Mouse (Mus musculus) heart, embryonic 12.5 days (tissue): ENCODE results near the gene Paqr9. TPM values are rescaled to one million over a fixed set of nuclear protein-coding genes. Genes with fewer than 3 reads are reported as not detected.

Experiments
- ATAC-seq: fragments of 200-750 bp; cut with Nextera tagmentation; 2 replicates; pipeline ENCODE4 v1.8.0; 2017; ENCODE audit warnings: moderate TSS enrichment, moderate library complexity; ENCODE audit not compliant: insufficient number of reproducible peaks, low FRiP score
- H3K27ac ChIP-seq: fragments of 300-500 bp; sonication (generic); 2 replicates; pipeline ENCODE4 v1.5.1; 2016; ENCODE audit warnings: mild to moderate bottlenecking, moderate library complexity; ENCODE audit not compliant: poor library complexity, severe bottlenecking
- H3K27me3 ChIP-seq: fragments of 300-500 bp; sonication (generic); replicated peaks from 2 replicates; pipeline ENCODE4 v1.6.1; 2016; ENCODE audit warnings: mild to moderate bottlenecking, moderate library complexity
- H3K36me3 ChIP-seq: fragments of 300-500 bp; sonication (generic); 2 replicates; pipeline ENCODE4 v1.6.1; 2016; ENCODE audit warnings: mild to moderate bottlenecking, moderate library complexity
- H3K4me1 ChIP-seq: fragments of 300-500 bp; sonication (generic); replicated peaks from 2 replicates; pipeline ENCODE4 v1.6.1; 2016; ENCODE audit warnings: mild to moderate bottlenecking
- H3K4me2 ChIP-seq: fragments of 300-500 bp; sonication (generic); 2 replicates; pipeline ENCODE4 v1.6.1; 2016; ENCODE audit warnings: mild to moderate bottlenecking, moderate library complexity
- H3K4me3 ChIP-seq: fragments of 300-500 bp; sonication (generic); 2 replicates; pipeline ENCODE4 v1.5.1; 2016; ENCODE audit warnings: mild to moderate bottlenecking
- H3K9ac ChIP-seq: fragments of 300-500 bp; sonication (generic); 2 replicates; pipeline ENCODE4 v1.6.1; 2016; ENCODE audit warnings: mild to moderate bottlenecking, moderate library complexity
- H3K9me3 ChIP-seq: fragments of 300-500 bp; sonication (generic); replicated peaks from 2 replicates; pipeline ENCODE4 v1.6.1; 2016; ENCODE audit warnings: mild to moderate bottlenecking, moderate library complexity
- WGBS: fragments of 180-500 bp; shearing (Covaris S2); methylation state at CpG from one replicate; pipeline ENCODE4 v1.1.7; 2016; 5-methylcytosine and 5-hydroxymethylcytosine counted together
- polyA plus RNA-seq: library from polyadenylated mRNA; unstranded; fragments of >200 nt; fragmentation: Nextera tagmentation; extraction: Ambion mirVana; gene quantifications from 2 replicates; pipeline ENCODE4 v1.2.1, GENCODE M21; 2016

The Paqr9 gene
- polyA plus RNA-seq, 1 experiment from 2014 or later: 0.89 TPM

- H3K27me3 ChIP-seq: no peaks in the 10 kb centered on the region
- no peak overlapping the region for H3K4me3 ChIP-seq
- H3K4me2 ChIP-seq: no peak overlapping the region
- WGBS: 65% methylated on average over 9 of the region's 9 CpGs
- no peaks in the 10 kb centered on the region for H3K36me3 ChIP-seq
- H3K27ac ChIP-seq: no peak overlapping the region
- H3K4me1 ChIP-seq: 0 out of 2 replicates have a peak, but pooled peaks cover 5% of the 10 kb centered on the region
- no peak overlapping the region for H3K9ac ChIP-seq
- no peak for ATAC-seq
- H3K9me3 ChIP-seq: no peaks in the 10 kb centered on the region
Measured at GRCm38 (mm10) chr9:95603316-95603715, 43.9 kb downstream of the Paqr9 start.

- no peaks in the 10 kb centered on the region for H3K36me3 ChIP-seq
Measured at GRCm38 (mm10) chr9:95607196-95607595, 47.7 kb downstream of the Paqr9 start.

DNA sequence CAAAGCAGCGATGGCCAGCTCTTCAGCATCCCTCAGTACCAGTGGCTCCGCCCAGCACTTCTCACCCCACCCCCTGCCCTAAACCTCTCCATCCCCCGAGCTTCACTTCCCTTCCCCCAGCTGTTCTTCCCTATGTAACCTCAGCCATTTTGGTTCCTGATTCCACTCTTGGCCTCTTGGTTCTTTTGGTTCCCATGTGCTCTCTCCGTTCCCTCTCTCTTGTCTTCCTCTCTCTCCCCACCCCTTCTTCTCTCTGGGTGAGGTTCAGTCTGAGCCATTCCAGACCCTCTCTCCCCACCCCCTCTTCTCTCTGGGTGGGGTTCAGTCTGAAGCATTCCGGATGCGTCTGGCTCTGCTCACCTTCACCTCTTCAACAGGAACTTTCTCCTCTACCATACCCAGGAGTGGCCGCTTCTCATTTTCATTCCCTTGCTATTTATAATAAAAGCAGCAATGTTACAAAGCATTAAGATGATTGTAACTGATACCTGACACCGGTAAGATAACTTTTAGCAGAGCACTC lies 52.9 kb downstream of the Paqr9 start:
- Histone ChIP-seq H3K36me3 (no peaks in the 10 kb centered on the region), H3K27me3 (no peaks in the 10 kb centered on the region), H3K4me1 (no peaks in the 10 kb centered on the region), H3K9ac (no peak overlapping the region), H3K9me3 (no peaks in the 10 kb centered on the region), H3K27ac (no peak overlapping the region), H3K4me2 (no peak overlapping the region), H3K4me3 (no peak overlapping the region)
- 67% methylated on average over 8 of the region's 8 CpGs for WGBS
- no peak for ATAC-seq

More at GRCm38 (mm10) chr9:95607196-95607595, 47.7 kb downstream of the Paqr9 start:
- Histone ChIP-seq H3K9ac (no peak overlapping the region), H3K9me3 (no peaks in the 10 kb centered on the region), H3K4me2 (no peak overlapping the region), H3K27me3 (no peaks in the 10 kb centered on the region), H3K4me3 (no peak overlapping the region), H3K27ac (no peak overlapping the region), H3K4me1 (0 out of 2 replicates have a peak, but pooled peaks cover 5% of the 10 kb centered on the region)
- no peak for ATAC-seq
- WGBS: 62% methylated on average over 5 of the region's 5 CpGs

GRCm38 (mm10) chr9:95613426-95614127 lies 54.1 kb downstream of the Paqr9 start:
- Histone ChIP-seq H3K36me3 (no peaks in the 10 kb centered on the region), H3K27me3 (no peaks in the 10 kb centered on the region), H3K4me3 (no peak overlapping the region), H3K9ac (no peak overlapping the region), H3K4me2 (no peak overlapping the region), H3K27ac (no peak overlapping the region), H3K9me3 (no peaks in the 10 kb centered on the region), H3K4me1 (no peaks in the 10 kb centered on the region)
- WGBS: 33% methylated on average over 9 of the region's 9 CpGs
- ATAC-seq: no peak

DNA sequence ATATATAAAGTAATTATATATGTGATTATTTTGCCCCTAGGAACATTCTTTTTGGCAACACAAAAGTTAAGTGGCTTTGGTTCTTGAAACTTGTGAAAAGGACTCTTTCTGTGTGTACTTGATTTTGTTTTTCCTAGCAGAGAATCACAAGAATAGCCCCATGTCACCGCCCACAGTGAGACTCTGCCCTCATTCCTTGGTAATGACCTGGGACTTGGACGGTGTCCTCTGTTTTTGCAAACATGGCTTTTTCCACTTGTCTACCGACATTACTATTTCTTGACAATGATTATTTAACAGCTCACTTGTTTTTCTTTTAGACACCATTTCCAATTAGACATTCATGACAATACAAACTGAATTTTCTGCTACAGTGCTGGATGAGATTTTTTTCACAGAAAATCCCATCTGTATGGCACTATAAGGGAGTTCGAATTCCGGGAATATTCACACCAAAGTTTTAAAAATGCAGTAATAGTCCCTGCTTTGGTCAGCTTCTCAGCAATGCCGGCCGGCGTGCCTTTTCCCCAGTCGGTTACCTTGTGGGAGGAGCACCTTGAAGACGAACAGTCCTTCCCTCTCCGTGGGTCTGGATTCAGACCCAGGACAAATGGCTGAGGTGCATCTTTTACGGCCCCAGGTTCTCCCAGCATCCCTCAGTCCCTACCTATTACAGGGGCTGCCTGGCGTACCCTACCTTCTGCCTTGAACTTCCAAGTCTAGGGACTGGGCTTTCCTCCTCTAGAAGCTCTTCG lies 55.6 kb downstream of the Paqr9 start:
- no peaks in the 10 kb centered on the region for H3K36me3 ChIP-seq
- H3K27me3 ChIP-seq: no peaks in the 10 kb centered on the region
- no peak overlapping the region for H3K9ac ChIP-seq
- no peak overlapping the region for H3K4me3 ChIP-seq
- ATAC-seq: no peak
- H3K4me2 ChIP-seq: no peak overlapping the region
- no peak overlapping the region for H3K27ac ChIP-seq
- no peaks in the 10 kb centered on the region for H3K4me1 ChIP-seq
- WGBS: 76% methylated on average over 14 of the region's 14 CpGs
- H3K9me3 ChIP-seq: no peaks in the 10 kb centered on the region

- Histone ChIP-seq H3K4me2 (no peak overlapping the region), H3K4me1 (no peaks in the 10 kb centered on the region), H3K9ac (no peak overlapping the region), H3K9me3 (no peaks in the 10 kb centered on the region), H3K27me3 (no peaks in the 10 kb centered on the region), H3K27ac (no peak overlapping the region), H3K4me3 (no peak overlapping the region), H3K36me3 (no peaks in the 10 kb centered on the region)
- WGBS: 72% methylated on average over 3 of the region's 3 CpGs
- no peak for ATAC-seq
Measured at GRCm38 (mm10) chr9:95615961-95616360, 56.5 kb downstream of the Paqr9 start.

Other genes starting within 250 kb of the Paqr9 start
- 2.4 and 2.5 TPM in 2 replicates for gene Chst2, start 152.9 kb upstream of the Paqr9 start, polyA plus RNA-seq
- 99.9 and 101 TPM in 2 replicates for gene U2surp, start 47.7 kb upstream of the Paqr9 start, polyA plus RNA-seq
- gene Pcolce2, start 77.9 kb downstream of the Paqr9 start, polyA plus RNA-seq: 0.24 and 0.42 TPM in 2 replicates
- gene Trpc1, start 190.7 kb downstream of the Paqr9 start, polyA plus RNA-seq: 2.1 and 3.8 TPM in 2 replicates